Mouse (Mus musculus) myocyte (in vitro differentiated cells): ENCODE results near the gene Ttpal. TPM values are rescaled to one million over a fixed set of nuclear protein-coding genes. Genes with fewer than 3 reads are reported as not detected.
A peak's percentile ranks its signal among the peaks of the same experiment; 100 is the strongest.
"Not testable (repeated sequence)": the region's sequence is repeated elsewhere in the genome, so short reads cannot be mapped to it uniquely, and the experiment has no call there.

Source experiments
- H3K27me3 ChIP-seq: one replicate; pipeline ENCODE4 v1.6.1; 2011; ENCODE audit not compliant: control insufficient read depth, insufficient read depth, insufficient read length
- H3K36me3 ChIP-seq: one replicate; pipeline ENCODE4 v1.6.1; 2011; ENCODE audit not compliant: control insufficient read depth, insufficient read depth
- H3K4me2 ChIP-seq: one replicate; pipeline ENCODE4 v1.6.1; 2011; ENCODE audit warnings: low read depth, control low read depth
- H3K4me3 ChIP-seq: one replicate; pipeline ENCODE4 v1.5.1; 2011; ENCODE audit warnings: mild to moderate bottlenecking, control low read depth, moderate library complexity
- H3K79me2 ChIP-seq: one replicate; pipeline ENCODE4 v1.6.1; 2011; ENCODE audit not compliant: control insufficient read depth, insufficient read depth
- H3ac ChIP-seq: one replicate; pipeline ENCODE4 v1.6.1; 2011; ENCODE audit not compliant: control insufficient read depth, insufficient read length
- CEBPB ChIP-seq: IDR thresholded peaks from 2 replicates; pipeline ENCODE4 v1.6.1; 2011; ENCODE audit warnings: mild to moderate bottlenecking, moderate library complexity; ENCODE audit not compliant: poor library complexity, insufficient read depth, severe bottlenecking
- E2F4 ChIP-seq: IDR thresholded peaks from one replicate; pipeline ENCODE4 v1.6.1; 2011; ENCODE audit warnings: mild to moderate bottlenecking, control low read depth, moderate library complexity; ENCODE audit not compliant: insufficient read depth
- MAX ChIP-seq: IDR thresholded peaks from one replicate; pipeline ENCODE4 v1.6.1; 2011; ENCODE audit warnings: low read depth, mild to moderate bottlenecking, control low read depth
- MYOD1 ChIP-seq, 3 experiments: IDR thresholded peaks; one replicate each; pipeline ENCODE4 v1.6.1; 2011; ENCODE audit warnings: control low read depth in 2 of 3, low read depth in 2 of 3, mild to moderate bottlenecking in 2 of 3, moderate library complexity in 1 of 3; ENCODE audit not compliant: insufficient read length in 2 of 3, control insufficient read depth in 1 of 3
- MYOG ChIP-seq, 3 experiments: IDR thresholded peaks; one replicate each; pipeline ENCODE4 v1.6.1; 2011; ENCODE audit warnings: control low read depth in 2 of 3, low read depth in 2 of 3, mild to moderate bottlenecking in 2 of 3; ENCODE audit not compliant: insufficient read length in 2 of 3, control insufficient read depth in 1 of 3, insufficient read depth in 1 of 3
- POLR2A ChIP-seq: IDR thresholded peaks from one replicate; pipeline ENCODE4 v1.6.1; 2011; ENCODE audit warnings: low read depth, mild to moderate bottlenecking, control low read depth, moderate library complexity; ENCODE audit not compliant: insufficient read length
- POLR2AphosphoS2 ChIP-seq: IDR thresholded peaks from one replicate; pipeline ENCODE4 v1.6.1; 2011; ENCODE audit warnings: low read depth, control low read depth; ENCODE audit not compliant: insufficient read length
- REST ChIP-seq: IDR thresholded peaks from one replicate; pipeline ENCODE4 v1.6.1; 2011; ENCODE audit warnings: mild to moderate bottlenecking, control low read depth, moderate library complexity; ENCODE audit not compliant: insufficient read depth, insufficient read length
- SRF ChIP-seq: IDR thresholded peaks from one replicate; pipeline ENCODE4 v1.6.1; 2011; ENCODE audit warnings: low read depth; ENCODE audit not compliant: control insufficient read depth, insufficient read length
- TCF12 ChIP-seq: IDR thresholded peaks from one replicate; pipeline ENCODE4 v1.6.1; 2011; ENCODE audit warnings: mild to moderate bottlenecking, control low read depth; ENCODE audit not compliant: poor library complexity, insufficient read depth, severe bottlenecking
- TCF3 ChIP-seq: IDR thresholded peaks from one replicate; pipeline ENCODE4 v1.6.1; 2011; ENCODE audit warnings: low read depth, control low read depth; ENCODE audit not compliant: insufficient read length
- USF1 ChIP-seq: IDR thresholded peaks from one replicate; pipeline ENCODE4 v1.6.1; 2011; ENCODE audit warnings: low read depth, mild to moderate bottlenecking, control low read depth, moderate library complexity
- polyA plus RNA-seq: library from polyadenylated mRNA; unstranded; fragments of >200 nt; fragmentation: generic; extraction: Trizol; gene quantifications from one replicate; pipeline ENCODE4 v1.2.1, GENCODE M21; 2012; ENCODE audit warnings: missing spikeins

The Ttpal gene
- polyA plus RNA-seq, 1 experiment = 20.2 TPM

DNA sequence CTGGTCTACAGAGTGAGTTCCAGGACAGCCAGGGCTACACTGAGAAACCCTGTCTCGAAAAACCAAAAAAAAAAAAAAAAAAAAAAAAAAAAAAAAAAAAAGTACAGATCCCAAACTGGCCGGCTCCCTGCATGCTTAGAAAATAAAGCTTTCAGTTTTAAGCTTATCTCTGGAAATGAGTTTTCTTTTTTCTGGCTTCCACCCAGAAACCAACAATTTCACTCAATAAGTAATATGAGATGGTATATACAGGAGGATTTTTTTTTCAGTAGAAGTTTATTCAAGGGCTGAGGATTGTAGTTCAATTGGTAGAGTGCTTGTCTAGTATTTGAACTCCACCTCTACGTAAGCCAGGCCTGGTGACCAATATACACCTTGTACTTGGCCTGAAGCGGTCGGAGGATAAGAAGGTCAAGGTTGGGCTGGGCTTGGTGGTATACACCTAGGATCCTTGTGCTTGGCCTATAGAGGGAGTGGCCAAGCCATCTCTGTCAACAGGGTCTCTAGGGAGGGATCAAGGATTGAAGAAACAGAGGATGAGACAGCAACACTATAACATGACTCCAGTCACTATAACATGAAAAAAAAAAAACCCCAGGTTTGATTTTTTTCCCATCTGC, 44.5 kb downstream of the Ttpal start:
- H3ac ChIP-seq = no peak overlapping the region
- no peak overlapping the region for H3K4me3 ChIP-seq
- peaks cover 29% of the 10 kb centered on the region for H3K79me2 ChIP-seq
- no peaks in the 10 kb centered on the region for H3K27me3 ChIP-seq
- H3K4me2 ChIP-seq = no peak overlapping the region
- TF ChIP-seq POLR2A = no peak
- TF ChIP-seq MYOD1 (IDR thresholded peaks at IDR 0.05; ENCODE audit: control insufficient read depth in 1 of 3, insufficient read length in 2 of 3, low read depth in 2 of 3) = no peak
- TF ChIP-seq TCF3 = no peak
- TF ChIP-seq USF1 = no peak
- no peak for TF ChIP-seq MYOG (IDR thresholded peaks at IDR 0.05; ENCODE audit: control insufficient read depth in 1 of 3, insufficient read depth in 1 of 3, insufficient read length in 2 of 3, low read depth in 2 of 3)
- no peak for TF ChIP-seq TCF12
- TF ChIP-seq REST = no peak
- no peak for TF ChIP-seq CEBPB
- TF ChIP-seq MAX = no peak
- TF ChIP-seq SRF = no peak
- no peak for TF ChIP-seq E2F4
- no peaks in the 10 kb centered on the region for H3K36me3 ChIP-seq

DNA sequence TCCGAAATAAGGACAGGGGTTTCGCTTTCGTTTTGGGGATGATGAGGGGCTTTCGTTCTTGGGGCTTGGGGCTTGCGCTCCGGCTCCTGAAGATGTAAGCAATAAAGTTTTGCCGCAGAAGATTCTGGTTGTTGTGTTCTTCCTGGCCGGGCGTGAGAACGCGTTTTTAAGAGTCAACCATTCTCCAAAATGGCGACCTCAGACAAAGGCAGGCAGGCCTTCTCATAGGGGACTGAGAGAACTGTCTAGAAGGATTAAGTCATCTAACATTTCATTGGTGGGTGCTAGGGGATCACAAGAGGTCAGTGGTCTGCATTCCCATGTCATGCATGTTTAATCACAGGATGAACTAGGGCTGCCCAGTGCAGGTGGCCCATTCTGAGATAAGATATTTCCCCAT, 53.6 kb downstream of the Ttpal start:
- not testable (repeated sequence) for H3K4me3 ChIP-seq, H3K4me2 ChIP-seq, H3K36me3 ChIP-seq, H3ac ChIP-seq, H3K27me3 ChIP-seq
- peaks cover 23% of the 10 kb centered on the region for H3K79me2 ChIP-seq

DNA sequence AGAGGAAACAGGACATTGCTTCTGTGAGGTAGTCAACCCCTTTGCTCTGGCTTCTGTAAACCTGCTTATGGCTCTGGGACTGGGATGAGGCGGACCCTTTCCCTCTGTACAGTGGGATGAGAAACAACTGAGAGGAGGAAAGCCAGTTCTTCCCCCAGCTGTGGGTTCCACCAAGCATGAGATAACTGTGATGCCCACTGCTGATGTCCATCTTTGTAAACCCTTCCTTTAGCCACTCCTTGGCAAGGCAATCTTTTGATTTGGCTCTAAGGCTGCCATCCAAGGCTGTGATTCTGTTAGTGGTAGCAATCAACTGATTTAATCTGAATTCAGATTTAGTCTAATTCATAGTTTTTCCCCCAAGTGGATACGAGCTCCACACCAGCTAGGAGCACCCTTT, 55.4 kb downstream of the Ttpal start:
- Histone ChIP-seq H3K36me3 (no peaks in the 10 kb centered on the region), H3ac (no peak overlapping the region), H3K4me2 (peak overlapping the region; percentile 98), H3K4me3 (peak overlapping the region; percentile 70), H3K27me3 (no peaks in the 10 kb centered on the region), H3K79me2 (peaks cover 38% of the 10 kb centered on the region)
- TF ChIP-seq USF1 (no peak), MYOG (IDR thresholded peaks at IDR 0.05; ENCODE audit: control insufficient read depth in 1 of 3, insufficient read depth in 1 of 3, insufficient read length in 2 of 3, low read depth in 2 of 3) (no peak), TCF3 (no peak), POLR2AphosphoS2 (no peak), REST (no peak), MAX (no peak), E2F4 (no peak), SRF (no peak), MYOD1 (IDR thresholded peaks at IDR 0.05; ENCODE audit: control insufficient read depth in 1 of 3, insufficient read length in 2 of 3, low read depth in 2 of 3) (no peak), POLR2A (no peak), TCF12 (no peak), CEBPB (no peak)

DNA sequence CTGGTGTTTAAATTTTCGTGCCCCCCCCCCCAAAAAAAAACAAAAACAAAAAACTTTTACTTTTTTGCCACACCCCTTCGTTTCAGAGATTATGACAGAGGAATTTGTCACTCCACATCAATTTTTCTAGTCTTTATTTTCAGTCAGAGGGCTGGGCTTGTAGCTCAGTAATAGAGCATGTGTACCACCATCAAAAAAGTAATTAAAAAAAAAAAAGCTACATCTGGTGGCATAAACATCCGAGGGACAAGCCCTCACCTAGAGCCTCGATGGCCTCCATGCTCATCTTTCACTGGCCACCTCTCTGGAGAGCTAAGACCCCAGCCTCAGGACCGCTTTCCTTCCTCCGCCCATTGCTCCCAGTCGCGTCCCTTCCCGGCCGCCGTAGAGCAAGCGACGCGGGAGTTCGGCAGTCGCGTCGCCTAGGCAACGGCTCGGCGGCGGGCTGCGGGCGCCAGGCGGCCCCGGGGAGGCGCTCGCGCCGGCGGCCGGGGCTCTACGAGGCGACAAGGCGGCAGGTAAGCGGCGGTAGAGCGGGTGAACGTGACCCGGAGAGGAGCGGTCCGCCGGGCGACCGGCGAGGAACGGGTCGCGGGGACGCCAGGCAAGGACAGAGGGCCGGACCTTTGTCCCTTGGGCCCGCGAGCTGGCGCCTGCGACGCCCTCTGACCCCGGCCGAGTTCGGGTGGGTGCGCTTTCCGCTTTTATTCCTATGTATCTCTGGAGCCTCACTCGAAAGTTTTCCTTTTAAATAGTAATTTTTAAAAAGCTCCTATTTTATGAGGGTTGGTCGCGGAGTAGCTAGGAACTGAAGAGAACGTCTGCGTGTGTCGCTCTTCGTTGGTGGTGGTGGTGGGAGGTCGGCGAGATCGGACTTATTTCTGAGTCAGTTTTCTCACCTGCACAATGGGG, 56.1 kb downstream of the Ttpal start, which contains the start of gene Pkig:
Gene Pkig (plus strand): TSS at position 412 of the 912 bp plus-strand sequence.
- H3K79me2 ChIP-seq = peaks cover 45% of the 10 kb centered on the region
- peak; percentile 30 for TF ChIP-seq POLR2A
- TF ChIP-seq SRF = no peak
- TF ChIP-seq E2F4 = peak; percentile 40
- TF ChIP-seq POLR2AphosphoS2 = peak; percentile 35
- TF ChIP-seq CEBPB = no peak
- TF ChIP-seq REST = no peak
- peak within 1 kb of the TSS; percentile 98 for H3K4me2 ChIP-seq
- peak within 1 kb of the TSS; percentile 44 for H3ac ChIP-seq
- peak within 1 kb of the TSS; percentile 70 for H3K4me3 ChIP-seq
- no peaks in the 10 kb centered on the region for H3K36me3 ChIP-seq
- no peaks in the 10 kb centered on the region for H3K27me3 ChIP-seq

DNA sequence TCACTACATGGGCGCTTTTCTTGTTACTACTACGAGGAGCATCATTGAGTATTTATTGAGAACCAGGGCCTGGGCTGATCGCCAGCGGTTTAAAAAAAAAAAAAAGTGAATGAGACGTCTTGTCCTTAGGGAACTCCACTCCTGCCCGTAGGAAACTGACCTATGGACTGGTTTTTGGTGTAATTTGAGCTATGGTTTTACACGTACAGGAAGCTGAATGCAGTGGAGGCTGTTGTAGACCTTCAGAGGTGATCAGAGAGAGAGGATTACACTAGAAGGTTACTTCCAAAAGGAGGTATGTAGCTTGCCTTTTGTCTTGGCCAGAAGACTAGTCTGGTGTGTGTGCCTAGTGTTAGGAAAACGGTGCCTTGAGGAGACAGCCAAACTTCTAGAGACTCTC, 56.8 kb downstream of the Ttpal start:
- H3K4me3 ChIP-seq = peak overlapping the region; percentile 70
- no peaks in the 10 kb centered on the region for H3K36me3 ChIP-seq
- peak overlapping the region; percentile 44 for H3ac ChIP-seq
- TF ChIP-seq POLR2AphosphoS2 = no peak
- no peak for TF ChIP-seq CEBPB
- TF ChIP-seq SRF = no peak
- no peak for TF ChIP-seq TCF12
- no peak for TF ChIP-seq USF1
- TF ChIP-seq MAX = no peak
- TF ChIP-seq TCF3 = no peak
- no peak for TF ChIP-seq POLR2A
- no peak for TF ChIP-seq E2F4
- TF ChIP-seq MYOG (IDR thresholded peaks at IDR 0.05; ENCODE audit: control insufficient read depth in 1 of 3, insufficient read depth in 1 of 3, insufficient read length in 2 of 3, low read depth in 2 of 3) = no peak
- TF ChIP-seq REST = no peak
- TF ChIP-seq MYOD1 (IDR thresholded peaks at IDR 0.05; ENCODE audit: control insufficient read depth in 1 of 3, insufficient read length in 2 of 3, low read depth in 2 of 3) = no peak
- H3K4me2 ChIP-seq = peak overlapping the region; percentile 86
- peaks cover 47% of the 10 kb centered on the region for H3K79me2 ChIP-seq
- no peaks in the 10 kb centered on the region for H3K27me3 ChIP-seq
